Mouse (Mus musculus): ENCODE measurements at regions not wholly inside any gene's neighbourhood (a gene's known extent, or its start where the extent isn't known, plus 50 kb on each side); places are given as distances from the start of the nearest gene placed in this dataset.
A peak's percentile ranks its signal among the peaks of the same experiment; 100 is the strongest.

GRCm38 (mm10) chr10:96374293-96375069, 238.1 kb downstream of the Gm5426 start:
- WGBS (ENCODE audit: insufficient replicate concordance), result 29% methylated on average over 12 of the region's 12 CpGs
- Histone ChIP-seq H3K36me3 (no peaks in the 10 kb centered on the region), H3K27ac (peak overlapping the region; percentile 53; the same call in 1 of the 2 replicates), H3K4me2 (no peak overlapping the region), H3K27me3 (no peaks in the 10 kb centered on the region), H3K4me3 (replicated peaks) (no peak overlapping the region), H3K9me3 (replicated peaks) (no peaks in the 10 kb centered on the region), H3K4me1 (replicated peaks) (peaks cover 4% of the 10 kb centered on the region; the same call in 1 of the 2 replicates), H3K9ac (no peak overlapping the region)
- ATAC-seq (ENCODE audit: low read depth), result no peak
- no peak for DNase-seq

DNA sequence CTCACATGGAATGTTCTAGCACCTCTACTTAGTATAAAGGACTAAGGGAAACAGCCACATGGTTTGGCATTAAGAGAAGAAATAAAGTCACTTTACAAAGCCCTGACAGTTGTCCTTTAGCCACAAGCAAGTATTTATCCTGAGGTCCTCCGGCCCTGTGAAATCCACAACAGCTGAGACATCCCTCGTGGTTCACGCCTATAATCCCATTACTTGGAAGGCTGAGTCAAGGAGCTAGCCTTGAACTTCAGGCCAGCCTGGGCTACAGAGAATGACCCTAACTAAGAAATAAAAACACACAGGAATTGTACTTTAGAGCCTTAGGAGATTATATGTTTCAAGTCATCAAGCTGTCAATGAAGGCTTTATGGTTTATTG, 238.7 kb downstream of the Gm5426 start:
- DNase-seq (no peak), ATAC-seq (ENCODE audit: low read depth) (no peak)
- H3K9me3 ChIP-seq (replicated peaks), result no peaks in the 10 kb centered on the region
- no peak overlapping the region for H3K4me2 ChIP-seq
- no peak overlapping the region for H3K4me3 ChIP-seq (replicated peaks)
- H3K4me1 ChIP-seq (replicated peaks), result peaks cover 4% of the 10 kb centered on the region; the same call in 1 of the 2 replicates
- no peak overlapping the region for H3K9ac ChIP-seq
- no peaks in the 10 kb centered on the region for H3K27me3 ChIP-seq
- 80% methylated on average over 3 of the region's 3 CpGs for WGBS (ENCODE audit: insufficient replicate concordance)
- H3K36me3 ChIP-seq, result no peaks in the 10 kb centered on the region
- H3K27ac ChIP-seq, result peak overlapping the region; percentile 36; the same call in 1 of the 2 replicates

DNA sequence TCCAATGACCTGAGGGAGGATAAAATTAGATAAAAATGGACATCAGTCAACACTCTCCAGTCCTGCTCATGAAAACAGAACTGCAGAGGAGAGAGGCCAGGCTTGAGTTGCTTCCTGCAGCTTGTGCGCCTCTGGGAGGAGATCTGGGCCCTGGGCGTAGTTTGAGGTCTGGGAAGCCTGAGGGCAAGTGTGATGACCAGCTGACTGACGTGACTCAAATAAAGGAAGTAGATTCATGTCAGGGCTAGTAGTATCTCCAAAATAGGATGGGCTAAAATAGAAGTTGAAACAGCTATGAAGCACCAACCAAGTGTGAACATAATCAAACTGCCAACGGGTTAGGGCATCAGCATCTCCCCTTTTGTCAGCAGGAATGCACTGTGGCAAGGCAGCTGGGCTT, 239.3 kb upstream of the Btg1 start:
- Histone ChIP-seq H3K4me1 (replicated peaks) (peaks cover 4% of the 10 kb centered on the region; the same call in 1 of the 2 replicates), H3K9me3 (replicated peaks) (no peaks in the 10 kb centered on the region), H3K4me2 (no peak overlapping the region), H3K4me3 (replicated peaks) (no peak overlapping the region), H3K9ac (no peak overlapping the region), H3K27ac (no peak overlapping the region), H3K36me3 (no peaks in the 10 kb centered on the region), H3K27me3 (no peaks in the 10 kb centered on the region)
- DNase-seq (no peak), ATAC-seq (ENCODE audit: low read depth) (no peak)
- WGBS (ENCODE audit: insufficient replicate concordance), result 53% methylated on average over 4 of the region's 4 CpGs

- ATAC-seq (ENCODE audit: low read depth) (no peak), DNase-seq (no peak)
- WGBS (ENCODE audit: insufficient replicate concordance), result 37% methylated on average over 9 of the region's 9 CpGs
Observed at GRCm38 (mm10) chr10:96379016-96379771, 237.6 kb upstream of the Btg1 start.

DNA sequence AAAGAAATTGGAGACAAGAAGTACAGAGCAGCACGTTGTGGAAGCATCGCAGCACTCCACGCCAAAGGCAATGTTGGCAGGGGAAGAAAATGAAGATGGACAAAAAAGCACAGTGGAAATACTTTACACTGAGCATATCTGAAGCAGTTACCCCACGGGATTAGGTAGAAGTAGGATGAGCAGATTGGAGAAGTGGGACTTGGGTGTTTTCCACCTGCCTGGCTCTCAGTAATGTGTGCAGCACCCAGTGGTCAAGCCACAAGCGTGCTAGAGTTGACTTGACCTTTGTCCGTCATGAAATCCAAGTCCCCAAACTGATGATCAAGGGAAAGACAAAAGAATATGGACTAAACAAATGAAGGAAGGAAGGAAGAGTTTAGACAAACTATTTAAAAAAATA, 235.1 kb upstream of the Btg1 start:
- H3K27ac ChIP-seq, result no peak overlapping the region
- ATAC-seq (ENCODE audit: low read depth), result no peak
- WGBS (ENCODE audit: insufficient replicate concordance), result 75% methylated on average over 6 of the region's 6 CpGs

More at GRCm38 (mm10) chr10:96379016-96379771, 237.6 kb upstream of the Btg1 start:
- Histone ChIP-seq H3K9me3 (replicated peaks) (no peaks in the 10 kb centered on the region), H3K9ac (no peak overlapping the region), H3K27ac (no peak overlapping the region), H3K4me1 (replicated peaks) (no peaks in the 10 kb centered on the region), H3K4me3 (replicated peaks) (no peak overlapping the region), H3K36me3 (no peaks in the 10 kb centered on the region), H3K4me2 (no peak overlapping the region), H3K27me3 (no peaks in the 10 kb centered on the region)

GRCm38 (mm10) chr10:96391748-96392147, 225.1 kb upstream of the Btg1 start:
- no peaks in the 10 kb centered on the region for H3K27me3 ChIP-seq
- no peak overlapping the region for H3K4me2 ChIP-seq
- no peaks in the 10 kb centered on the region for H3K9me3 ChIP-seq (replicated peaks)
- WGBS (ENCODE audit: insufficient replicate concordance), result 26% methylated on average over 3 of the region's 3 CpGs
- H3K4me1 ChIP-seq (replicated peaks), result no peaks in the 10 kb centered on the region
- no peak overlapping the region for H3K27ac ChIP-seq
- H3K36me3 ChIP-seq, result no peaks in the 10 kb centered on the region
- DNase-seq (no peak), ATAC-seq (ENCODE audit: low read depth) (no peak)
- no peak overlapping the region for H3K4me3 ChIP-seq (replicated peaks)
- H3K9ac ChIP-seq, result no peak overlapping the region

More for the DNA sequence above, 235.1 kb upstream of the Btg1 start:
- no peaks in the 10 kb centered on the region for H3K36me3 ChIP-seq
- H3K4me1 ChIP-seq (replicated peaks), result no peaks in the 10 kb centered on the region
- no peak overlapping the region for H3K4me2 ChIP-seq
- no peaks in the 10 kb centered on the region for H3K9me3 ChIP-seq (replicated peaks)
- H3K9ac ChIP-seq, result no peak overlapping the region
- H3K27me3 ChIP-seq, result no peaks in the 10 kb centered on the region
- no peak for DNase-seq
- no peak overlapping the region for H3K4me3 ChIP-seq (replicated peaks)

GRCm38 (mm10) chr10:96392836-96393235, 224.0 kb upstream of the Btg1 start:
- DNase-seq (no peak), ATAC-seq (ENCODE audit: low read depth) (no peak)
- H3K4me3 ChIP-seq (replicated peaks), result no peak overlapping the region
- H3K27me3 ChIP-seq, result no peaks in the 10 kb centered on the region
- no peaks in the 10 kb centered on the region for H3K36me3 ChIP-seq
- H3K9me3 ChIP-seq (replicated peaks), result no peaks in the 10 kb centered on the region
- H3K4me1 ChIP-seq (replicated peaks), result no peaks in the 10 kb centered on the region
- H3K27ac ChIP-seq, result no peak overlapping the region
- H3K4me2 ChIP-seq, result no peak overlapping the region
- H3K9ac ChIP-seq, result no peak overlapping the region
- 83% methylated on average over 1 of the region's 1 CpGs for WGBS (ENCODE audit: insufficient replicate concordance)

DNA sequence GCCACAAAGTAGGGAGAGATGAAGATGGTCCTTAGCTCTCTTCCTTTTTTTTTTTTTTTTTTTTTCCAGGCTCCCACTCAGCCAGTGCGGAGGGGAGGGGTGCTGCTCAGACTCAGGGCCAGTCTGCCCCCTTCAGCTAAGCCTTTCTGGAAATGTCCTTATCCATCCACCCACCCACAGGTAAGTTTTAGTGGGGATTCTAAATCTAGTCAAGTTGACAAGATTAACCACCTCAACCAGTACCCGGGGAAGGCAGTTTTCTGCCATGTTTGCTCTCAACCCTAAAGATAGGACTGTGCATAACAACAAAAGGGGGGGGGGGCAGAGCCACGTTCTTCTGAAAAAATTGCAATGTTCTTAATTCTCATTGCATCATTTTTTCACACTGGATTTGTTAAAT, 222.6 kb upstream of the Btg1 start:
- no peak for DNase-seq
- no peak overlapping the region for H3K4me3 ChIP-seq (replicated peaks)
- H3K36me3 ChIP-seq, result no peaks in the 10 kb centered on the region
- no peaks in the 10 kb centered on the region for H3K27me3 ChIP-seq
- no peak for ATAC-seq (ENCODE audit: low read depth)
- no peaks in the 10 kb centered on the region for H3K4me1 ChIP-seq (replicated peaks)
- no peaks in the 10 kb centered on the region for H3K9me3 ChIP-seq (replicated peaks)
- no peak overlapping the region for H3K27ac ChIP-seq
- no peak overlapping the region for H3K4me2 ChIP-seq
- H3K9ac ChIP-seq, result no peak overlapping the region
- WGBS (ENCODE audit: insufficient replicate concordance), result 62% methylated on average over 3 of the region's 3 CpGs

GRCm38 (mm10) chr10:96395017-96395416, 221.8 kb upstream of the Btg1 start:
- no peak for ATAC-seq (ENCODE audit: low read depth)
- no peak for DNase-seq
- WGBS (ENCODE audit: insufficient replicate concordance), result 60% methylated on average over 3 of the region's 3 CpGs

DNA sequence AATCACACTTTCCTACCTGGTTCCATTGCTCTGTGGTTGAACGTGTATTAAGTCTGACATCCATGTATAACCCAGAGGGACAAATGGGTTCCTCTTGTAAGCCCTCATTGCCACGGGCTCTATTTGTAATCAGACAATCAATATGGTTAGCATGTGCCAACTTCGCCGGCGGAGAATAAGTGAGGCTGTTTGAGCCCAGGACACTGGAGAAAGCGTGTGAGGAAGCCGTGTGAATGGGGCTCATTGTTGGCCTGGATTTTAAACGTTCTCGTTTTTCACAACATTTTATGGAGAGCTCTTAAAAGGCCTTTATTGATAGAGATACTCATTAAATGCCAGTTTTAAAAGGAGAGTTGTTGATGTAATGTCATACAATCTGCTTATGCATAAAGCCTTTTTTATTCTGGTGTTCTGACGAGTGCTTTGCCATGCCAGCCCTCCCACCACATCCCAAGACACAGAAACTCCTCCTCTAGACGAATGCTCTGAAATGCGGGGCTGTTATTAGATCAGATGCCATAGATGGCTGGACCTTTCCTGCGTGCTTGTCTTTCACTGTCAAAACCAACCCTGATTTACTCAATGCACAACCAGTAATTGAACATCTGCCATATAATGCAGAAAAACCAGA, 218.8 kb upstream of the Btg1 start:
- Histone ChIP-seq H3K4me2 (no peak overlapping the region), H3K27me3 (no peaks in the 10 kb centered on the region), H3K27ac (no peak overlapping the region), H3K9me3 (replicated peaks) (no peaks in the 10 kb centered on the region), H3K4me1 (replicated peaks) (no peaks in the 10 kb centered on the region), H3K4me3 (replicated peaks) (no peak overlapping the region), H3K9ac (no peak overlapping the region), H3K36me3 (no peaks in the 10 kb centered on the region)
- DNase-seq (no peak), ATAC-seq (ENCODE audit: low read depth) (no peak)
- 75% methylated on average over 13 of the region's 13 CpGs for WGBS (ENCODE audit: insufficient replicate concordance)

More at GRCm38 (mm10) chr10:96395017-96395416, 221.8 kb upstream of the Btg1 start:
- Histone ChIP-seq H3K27ac (no peak overlapping the region), H3K9ac (no peak overlapping the region), H3K36me3 (no peaks in the 10 kb centered on the region), H3K4me2 (no peak overlapping the region), H3K27me3 (no peaks in the 10 kb centered on the region), H3K4me3 (replicated peaks) (no peak overlapping the region), H3K4me1 (replicated peaks) (no peaks in the 10 kb centered on the region), H3K9me3 (replicated peaks) (no peaks in the 10 kb centered on the region)

DNA sequence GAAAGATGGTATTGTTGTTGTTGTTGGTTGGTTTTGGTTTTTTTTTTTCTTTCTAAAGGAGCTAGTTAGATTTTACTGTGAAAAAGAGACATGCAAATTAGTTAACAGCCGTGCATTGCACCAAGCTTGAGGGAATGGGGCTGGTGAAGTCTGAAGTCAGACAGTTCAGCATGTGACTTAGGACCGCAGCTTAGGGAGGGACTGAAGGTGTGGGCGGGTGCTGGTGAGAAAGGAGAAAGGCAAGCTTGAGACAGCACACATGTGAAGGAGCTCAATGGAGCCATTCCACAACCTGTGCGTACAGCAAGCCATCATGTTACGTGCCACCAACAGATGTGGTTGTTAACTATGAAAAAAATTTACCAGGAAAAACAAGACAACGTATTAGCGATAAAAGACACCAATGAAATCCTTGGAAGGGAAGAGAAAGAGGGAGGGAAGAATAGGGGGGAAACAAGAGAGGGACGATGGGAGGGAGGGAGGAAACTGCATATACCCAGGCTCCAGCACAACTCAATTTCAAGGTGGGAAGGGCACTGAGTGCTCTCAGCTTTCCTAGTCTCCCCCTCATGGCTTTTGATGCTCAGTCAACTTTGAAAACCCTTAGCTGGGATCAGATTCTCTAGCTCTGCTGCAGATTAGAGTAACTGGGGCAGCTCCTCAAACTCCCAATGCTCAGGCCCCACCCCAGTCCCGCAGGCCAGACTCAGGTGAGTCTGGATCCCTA, 218.1 kb upstream of the Btg1 start:
- Histone ChIP-seq H3K4me3 (replicated peaks) (no peak overlapping the region), H3K27me3 (no peaks in the 10 kb centered on the region), H3K36me3 (no peaks in the 10 kb centered on the region), H3K9ac (no peak overlapping the region), H3K4me2 (no peak overlapping the region), H3K9me3 (replicated peaks) (no peaks in the 10 kb centered on the region), H3K4me1 (replicated peaks) (no peaks in the 10 kb centered on the region), H3K27ac (no peak overlapping the region)
- DNase-seq, result no peak
- no peak for ATAC-seq (ENCODE audit: low read depth)
- 66% methylated on average over 9 of the region's 9 CpGs for WGBS (ENCODE audit: insufficient replicate concordance)

Measured in liver, embryonic 13.5 days (tissue).